Mouse (Mus musculus) liver, postnatal 0 days (tissue): ENCODE data around the gene Ubr3.

Experiments used
- CTCF ChIP-seq: sonication (generic); IDR thresholded peaks from 2 replicates; pipeline ENCODE4 v1.5.1; 2016; ENCODE audit warnings: antibody characterized with exemption, low read depth
- EP300 ChIP-seq: IDR thresholded peaks from 2 replicates; pipeline ENCODE4 v1.6.1; 2016; ENCODE audit warnings: antibody characterized with exemption, low read depth, mild to moderate bottlenecking

- TF ChIP-seq CTCF (no peak), EP300 (no peak)
Observed at GRCm38 (mm10) chr2:69957622-69958021, 60.6 kb downstream of the Ubr3 start.
